Mouse (Mus musculus) embryonic facial prominence, embryonic 13.5 days (tissue): Measurements from ENCODE around the gene Gm9944. TPM values are rescaled to one million over a fixed set of nuclear protein-coding genes. Genes with fewer than 3 reads are reported as not detected.

ENCODE experiments used
- ATAC-seq: fragments of 200-750 bp; cut with Nextera tagmentation; 2 replicates; pipeline ENCODE4 v1.8.0; 2017; ENCODE audit warnings: low read depth; ENCODE audit not compliant: insufficient number of reproducible peaks, insufficient read depth, low FRiP score, low TSS enrichment
- H3K27ac ChIP-seq: fragments of 300-500 bp; sonication (generic); 2 replicates; pipeline ENCODE4 v1.5.1; 2015; ENCODE audit warnings: moderate library complexity, mild to moderate bottlenecking, inconsistent platforms
- H3K27me3 ChIP-seq: fragments of 300-500 bp; sonication (generic); 2 replicates; pipeline ENCODE4 v1.6.1; 2015; ENCODE audit warnings: mild to moderate bottlenecking, inconsistent platforms
- H3K36me3 ChIP-seq: fragments of 300-500 bp; sonication (generic); 2 replicates; pipeline ENCODE4 v1.6.1; 2015; ENCODE audit warnings: mild to moderate bottlenecking, inconsistent platforms
- H3K4me1 ChIP-seq: fragments of 300-500 bp; sonication (generic); 2 replicates; pipeline ENCODE4 v1.6.1; 2015; ENCODE audit warnings: inconsistent platforms
- H3K4me2 ChIP-seq: fragments of 300-500 bp; sonication (generic); 2 replicates; pipeline ENCODE4 v1.6.1; 2015; ENCODE audit warnings: moderate library complexity, mild to moderate bottlenecking, inconsistent platforms
- H3K4me3 ChIP-seq: fragments of 300-500 bp; sonication (generic); 2 replicates; pipeline ENCODE4 v1.5.1; 2015; ENCODE audit warnings: mild to moderate bottlenecking, inconsistent platforms
- H3K9ac ChIP-seq: fragments of 300-500 bp; sonication (generic); 2 replicates; pipeline ENCODE4 v1.6.1; 2015; ENCODE audit warnings: mild to moderate bottlenecking, inconsistent platforms
- H3K9me3 ChIP-seq: fragments of 300-500 bp; sonication (generic); 2 replicates; pipeline ENCODE4 v1.6.1; 2016; ENCODE audit warnings: inconsistent platforms
- WGBS: fragments of 180-500 bp; shearing (Covaris S2); methylation state at CpG from one replicate; pipeline ENCODE4 v1.1.7; 2015; ENCODE audit warnings: mixed read lengths; 5-methylcytosine and 5-hydroxymethylcytosine counted together
- polyA plus RNA-seq: library from polyadenylated mRNA; unstranded; fragments of >200 nt; fragmentation: Nextera tagmentation; extraction: Ambion mirVana; gene quantifications from 2 replicates; pipeline ENCODE4 v1.2.1, GENCODE M21; 2015

Gm9944 gene
- polyA plus RNA-seq, 1 experiment from 2014 or later = not detected

DNA sequence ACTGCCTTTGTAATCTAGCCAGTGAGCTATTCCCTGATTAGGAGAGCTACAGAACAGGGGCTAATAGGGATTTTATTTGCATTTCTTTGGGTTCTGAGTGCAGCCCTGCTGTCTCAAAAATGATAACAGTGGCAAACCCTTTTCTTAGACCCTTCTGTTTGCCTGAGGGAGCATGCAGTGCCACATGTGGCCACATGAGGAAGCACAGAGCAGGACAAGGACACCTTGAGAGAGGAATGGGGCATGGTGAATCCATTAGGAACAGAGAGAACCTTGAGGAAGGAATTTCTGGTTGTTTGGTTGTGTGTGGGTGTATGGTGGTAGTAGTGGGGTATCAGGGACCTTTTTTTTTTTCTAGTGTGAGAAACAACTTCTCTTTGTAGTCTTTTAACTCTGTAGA, 32.5 kb downstream of the Gm9944 start:
- no peak for ATAC-seq
- no peak overlapping the region for H3K4me3 ChIP-seq
- H3K9me3 ChIP-seq = peaks cover 5% of the 10 kb centered on the region; the same call in 1 of the 2 replicates
- no peak overlapping the region for H3K27ac ChIP-seq
- H3K36me3 ChIP-seq = no peaks in the 10 kb centered on the region
- no peaks in the 10 kb centered on the region for H3K27me3 ChIP-seq
- H3K4me2 ChIP-seq = no peak overlapping the region
- no peak overlapping the region for H3K9ac ChIP-seq
- no peaks in the 10 kb centered on the region for H3K4me1 ChIP-seq

DNA sequence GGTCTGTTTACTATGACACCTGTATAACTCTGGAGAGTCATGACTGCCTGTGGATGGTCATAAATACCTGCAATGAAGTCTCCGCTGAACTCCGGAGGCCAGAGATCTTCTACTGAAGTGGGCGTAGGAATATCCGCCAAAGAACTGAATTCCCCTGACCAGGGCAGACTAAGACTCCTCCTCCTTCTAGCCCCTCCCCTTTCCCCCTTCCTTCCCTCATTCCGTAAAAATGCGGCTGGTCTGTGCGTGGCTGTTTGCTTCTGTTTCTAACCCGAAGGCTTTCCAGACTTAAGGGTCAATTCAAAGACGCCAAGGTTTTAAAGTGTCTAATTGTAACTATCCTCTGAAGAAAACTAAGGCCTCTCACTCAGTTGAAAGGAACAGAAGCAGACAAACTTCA, 44.8 kb downstream of the Gm9944 start, which contains the start of gene Pramef12:
Gene Pramef12 (minus strand): TSS at position 175 of the 400 bp plus-strand sequence.
- no peak within 1 kb of the TSS for H3K9ac ChIP-seq
- H3K4me2 ChIP-seq = no peak within 1 kb of the TSS
- no peak for ATAC-seq
- H3K9me3 ChIP-seq = no peaks in the 10 kb centered on the region
- no peaks in the 10 kb centered on the region for H3K27me3 ChIP-seq
- H3K27ac ChIP-seq = no peak within 1 kb of the TSS
- H3K36me3 ChIP-seq = no peaks in the 10 kb centered on the region
- WGBS = 80% methylated on average over 9 of the region's 9 CpGs
- no peaks in the 10 kb centered on the region for H3K4me1 ChIP-seq
- H3K4me3 ChIP-seq = no peak within 1 kb of the TSS

DNA sequence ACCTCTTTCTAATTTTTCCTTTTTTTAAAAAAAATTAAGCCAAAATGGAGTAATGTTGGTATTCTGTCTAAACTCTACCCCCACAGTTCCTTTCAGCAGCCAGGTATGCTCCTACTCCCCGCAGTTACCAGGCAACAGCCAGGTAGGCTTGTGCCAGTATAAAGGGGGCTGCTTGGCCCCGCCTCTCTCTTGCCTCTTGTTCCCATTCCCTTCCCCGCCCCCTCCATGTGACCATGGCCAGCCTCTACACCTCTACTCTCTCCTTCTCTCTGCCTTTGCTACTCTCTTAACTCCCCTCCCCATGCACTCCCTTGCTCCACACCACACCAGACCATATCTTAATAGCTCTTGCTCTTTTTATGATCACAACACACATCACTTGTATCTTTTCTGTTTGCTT, 46.9 kb downstream of the Gm9944 start:
- no peak overlapping the region for H3K4me2 ChIP-seq
- ATAC-seq = no peak
- no peaks in the 10 kb centered on the region for H3K9me3 ChIP-seq
- 59% methylated on average over 3 of the region's 3 CpGs for WGBS
- no peaks in the 10 kb centered on the region for H3K36me3 ChIP-seq
- no peaks in the 10 kb centered on the region for H3K27me3 ChIP-seq
- H3K4me1 ChIP-seq = no peaks in the 10 kb centered on the region
- H3K4me3 ChIP-seq = no peak overlapping the region
- H3K27ac ChIP-seq = no peak overlapping the region
- H3K9ac ChIP-seq = no peak overlapping the region

DNA sequence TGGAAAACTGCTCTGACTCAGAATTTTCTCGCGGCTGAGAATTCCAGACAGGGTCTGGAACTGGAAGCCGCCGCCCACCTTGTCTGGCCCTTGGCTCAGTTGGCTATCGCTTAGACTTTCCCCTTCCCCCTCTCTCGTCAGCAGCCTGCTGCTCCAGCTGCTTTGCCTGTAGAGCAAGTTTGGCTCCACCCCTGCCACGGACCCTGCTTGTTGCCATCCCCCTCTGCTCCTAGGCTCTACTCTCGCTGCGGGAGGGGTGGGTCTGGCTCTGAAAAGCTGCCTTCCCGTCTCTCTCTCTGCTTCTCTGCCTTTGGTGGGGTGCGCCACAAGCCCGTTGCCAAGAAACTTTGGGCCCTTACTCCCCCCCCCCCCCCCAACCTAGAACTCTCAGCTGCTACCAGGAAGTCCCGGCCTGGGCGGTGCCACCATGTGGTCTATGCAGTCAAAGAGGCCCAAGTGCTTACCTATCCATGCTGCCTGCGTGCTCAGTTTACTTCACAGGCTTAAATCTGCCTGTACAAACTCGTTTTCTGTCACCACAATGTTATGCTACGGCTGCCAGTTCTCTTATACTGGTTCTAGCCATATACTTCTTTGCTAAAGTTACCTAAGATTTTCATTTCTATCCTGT, 48.5 kb downstream of the Gm9944 start:
- peak; percentile 78 for ATAC-seq
- H3K27ac ChIP-seq = peak overlapping the region; percentile 44; the same call in 1 of the 2 replicates
- H3K9ac ChIP-seq = peak overlapping the region; percentile 58
- no peaks in the 10 kb centered on the region for H3K4me1 ChIP-seq
- no peaks in the 10 kb centered on the region for H3K27me3 ChIP-seq
- peak overlapping the region; percentile 57 for H3K4me2 ChIP-seq
- H3K36me3 ChIP-seq = no peaks in the 10 kb centered on the region
- WGBS = 4% methylated on average over 17 of the region's 17 CpGs
- H3K4me3 ChIP-seq = peak overlapping the region; percentile 35
- no peaks in the 10 kb centered on the region for H3K9me3 ChIP-seq

Other genes starting within 250 kb of the Gm9944 start
- gene C87977, start 240.0 kb downstream of the Gm9944 start, polyA plus RNA-seq = not detected in 2 replicates
- not detected in 2 replicates for gene Pramel5, start 172.8 kb downstream of the Gm9944 start, polyA plus RNA-seq
- gene Gm13128, start 123.1 kb downstream of the Gm9944 start, polyA plus RNA-seq = not detected in 2 replicates
- not detected in 2 replicates for gene Gm13119, start 95.4 kb downstream of the Gm9944 start, polyA plus RNA-seq
- gene Pramef20, start 75.4 kb downstream of the Gm9944 start, polyA plus RNA-seq = not detected in 2 replicates
- 0.44 and 0.58 TPM in 2 replicates for gene Pramef12, start 44.9 kb downstream of the Gm9944 start, polyA plus RNA-seq
- not detected in 2 replicates for gene 1700012P22Rik, start 14.5 kb downstream of the Gm9944 start, polyA plus RNA-seq
- not detected in 2 replicates for gene Aadacl3, start 10.4 kb upstream of the Gm9944 start, polyA plus RNA-seq
- gene 9430007A20Rik, start 66.5 kb upstream of the Gm9944 start, polyA plus RNA-seq = not detected in 2 replicates
- not detected in 2 replicates for gene Gm13124, start 111.8 kb upstream of the Gm9944 start, polyA plus RNA-seq
- not detected in 2 replicates for gene Aadacl4, start 160.4 kb upstream of the Gm9944 start, polyA plus RNA-seq
- gene Gm436, start 233.1 kb upstream of the Gm9944 start, polyA plus RNA-seq = not detected in 2 replicates